Mouse (Mus musculus): ENCODE measurements around the gene BC107364. TPM values are rescaled to one million over a fixed set of nuclear protein-coding genes. Genes with fewer than 3 reads are reported as not detected.

BC107364 gene
- total and polyA plus RNA-seq, 3 experiments = 0.17 TPM; not detected in 2

Other genes with a start within 250 kb of the BC107364 start
- gene Bola1, start 232.6 kb downstream of the BC107364 start, total RNA-seq (2012; rRNA removed) = 115 and 123 TPM in 2 replicates
- gene Bola1, start 232.6 kb downstream of the BC107364 start, polyA plus RNA-seq (2012; ENCODE audit: insufficient read depth in 1 of 2, insufficient read length in 2 of 2, low read depth in 1 of 2, low replicate concordance in 2 of 2, missing spikeins in 1 of 2) = 100 to 1,000 TPM in 1 of 2 experiments, not detected in 1; 124 TPM
- gene Hist2h2ab, start 232.4 kb downstream of the BC107364 start, total RNA-seq (2012; rRNA removed) = 197 and 234 TPM in 2 replicates
- gene Hist2h2ab, start 232.4 kb downstream of the BC107364 start, polyA plus RNA-seq (2012; ENCODE audit: insufficient read depth in 1 of 2, insufficient read length in 2 of 2, low read depth in 1 of 2, low replicate concordance in 2 of 2, missing spikeins in 1 of 2) = under 1 TPM in 1 of 2 experiments, not detected in 1; 0.72 TPM
- 2,824 and 3,687 TPM in 2 replicates for gene Hist2h2ac, start 231.4 kb downstream of the BC107364 start, total RNA-seq (2012; rRNA removed)
- 1 to 10 TPM in 1 of 2 experiments, not detected in 1; 4.8 TPM for gene Hist2h2ac, start 231.4 kb downstream of the BC107364 start, polyA plus RNA-seq (2012; ENCODE audit: insufficient read depth in 1 of 2, insufficient read length in 2 of 2, low read depth in 1 of 2, low replicate concordance in 2 of 2, missing spikeins in 1 of 2)
- 1.6 and 1.8 TPM in 2 replicates for gene Hist2h2be, start 231.2 kb downstream of the BC107364 start, total RNA-seq (2012; rRNA removed)
- 1 to 10 TPM in 1 of 2 experiments, not detected in 1; 3.2 TPM for gene Hist2h2be, start 231.2 kb downstream of the BC107364 start, polyA plus RNA-seq (2012; ENCODE audit: insufficient read depth in 1 of 2, insufficient read length in 2 of 2, low read depth in 1 of 2, low replicate concordance in 2 of 2, missing spikeins in 1 of 2)
- 2,744 and 3,348 TPM in 2 replicates for gene Hist2h3c2, start 213.2 kb downstream of the BC107364 start, total RNA-seq (2012; rRNA removed)
- gene Hist2h3c2, start 213.2 kb downstream of the BC107364 start, polyA plus RNA-seq (2012; ENCODE audit: insufficient read depth in 1 of 2, insufficient read length in 2 of 2, low read depth in 1 of 2, low replicate concordance in 2 of 2, missing spikeins in 1 of 2) = 1,000 to 10,000 TPM in 1 of 2 experiments, 1 to 10 TPM in 1; 8.2 to 1,897 TPM
- 11,232 and 13,053 TPM in 2 replicates for gene Hist2h2aa2, start 212.0 kb downstream of the BC107364 start, total RNA-seq (2012; rRNA removed)
- gene Hist2h2aa2, start 212.0 kb downstream of the BC107364 start, polyA plus RNA-seq (2012; ENCODE audit: insufficient read depth in 1 of 2, insufficient read length in 2 of 2, low read depth in 1 of 2, low replicate concordance in 2 of 2, missing spikeins in 1 of 2) = 10 to 100 TPM in 1 of 2 experiments, not detected in 1; 18.4 TPM
- 3,456 and 4,103 TPM in 2 replicates for gene Hist2h2aa1, start 206.8 kb downstream of the BC107364 start, total RNA-seq (2012; rRNA removed)
- 1 to 10 TPM in 1 of 2 experiments, not detected in 1; 1.5 TPM for gene Hist2h2aa1, start 206.8 kb downstream of the BC107364 start, polyA plus RNA-seq (2012; ENCODE audit: insufficient read depth in 1 of 2, insufficient read length in 2 of 2, low read depth in 1 of 2, low replicate concordance in 2 of 2, missing spikeins in 1 of 2)
- gene Hist2h3c1, start 205.6 kb downstream of the BC107364 start, total RNA-seq (2012; rRNA removed) = 1.3 and 1.5 TPM in 2 replicates
- gene Hist2h3c1, start 205.6 kb downstream of the BC107364 start, polyA plus RNA-seq (2012; ENCODE audit: insufficient read depth in 1 of 2, insufficient read length in 2 of 2, low read depth in 1 of 2, low replicate concordance in 2 of 2, missing spikeins in 1 of 2) = not detected
- 195 and 290 TPM in 2 replicates for gene Hist2h4, start 189.0 kb downstream of the BC107364 start, total RNA-seq (2012; rRNA removed)
- gene Hist2h4, start 189.0 kb downstream of the BC107364 start, polyA plus RNA-seq (2012; ENCODE audit: insufficient read depth in 1 of 2, insufficient read length in 2 of 2, low read depth in 1 of 2, low replicate concordance in 2 of 2, missing spikeins in 1 of 2) = 1 to 10 TPM in 1 of 2 experiments, not detected in 1; 1.5 TPM
- gene Hist2h3b, start 183.7 kb downstream of the BC107364 start, total RNA-seq (2012; rRNA removed) = 3,962 and 5,017 TPM in 2 replicates
- gene Hist2h3b, start 183.7 kb downstream of the BC107364 start, polyA plus RNA-seq (2012; ENCODE audit: insufficient read depth in 1 of 2, insufficient read length in 2 of 2, low read depth in 1 of 2, low replicate concordance in 2 of 2, missing spikeins in 1 of 2) = 10 to 100 TPM in 1 of 2 experiments, not detected in 1; 71.7 TPM
- gene Hist2h2bb, start 182.6 kb downstream of the BC107364 start, total RNA-seq (2012; rRNA removed) = 6,680 and 8,754 TPM in 2 replicates
- 10 to 100 TPM in 1 of 2 experiments, not detected in 1; 11.2 TPM for gene Hist2h2bb, start 182.6 kb downstream of the BC107364 start, polyA plus RNA-seq (2012; ENCODE audit: insufficient read depth in 1 of 2, insufficient read length in 2 of 2, low read depth in 1 of 2, low replicate concordance in 2 of 2, missing spikeins in 1 of 2)
- gene Fcgr1, start 158.3 kb downstream of the BC107364 start, total RNA-seq (2012; rRNA removed) = 3.4 and 4.7 TPM in 2 replicates
- gene Fcgr1, start 158.3 kb downstream of the BC107364 start, polyA plus RNA-seq (2012; ENCODE audit: insufficient read depth in 1 of 2, insufficient read length in 2 of 2, low read depth in 1 of 2, low replicate concordance in 2 of 2, missing spikeins in 1 of 2) = 1 to 10 TPM in 1 of 2 experiments, not detected in 1; 2.8 TPM
- not detected in 2 replicates for gene Hfe2, start 72.9 kb upstream of the BC107364 start, total RNA-seq (2012; rRNA removed)
- not detected for gene Hfe2, start 72.9 kb upstream of the BC107364 start, polyA plus RNA-seq (2012; ENCODE audit: insufficient read depth in 1 of 2, insufficient read length in 2 of 2, low read depth in 1 of 2, low replicate concordance in 2 of 2, missing spikeins in 1 of 2)
- 183 and 191 TPM in 2 replicates for gene Txnip, start 105.7 kb upstream of the BC107364 start, total RNA-seq (2012; rRNA removed)
- gene Txnip, start 105.7 kb upstream of the BC107364 start, polyA plus RNA-seq (2012; ENCODE audit: insufficient read depth in 1 of 2, insufficient read length in 2 of 2, low read depth in 1 of 2, low replicate concordance in 2 of 2, missing spikeins in 1 of 2) = 1,000 to 10,000 TPM in 1 of 2 experiments, 100 to 1,000 TPM in 1; 237 to 1,680 TPM
- not detected in 2 replicates for gene Gm16253, start 124.7 kb upstream of the BC107364 start, total RNA-seq (2012; rRNA removed)
- 1 to 10 TPM in 1 of 2 experiments, not detected in 1; 1.4 TPM for gene Gm16253, start 124.7 kb upstream of the BC107364 start, polyA plus RNA-seq (2012; ENCODE audit: insufficient read depth in 1 of 2, insufficient read length in 2 of 2, low read depth in 1 of 2, low replicate concordance in 2 of 2, missing spikeins in 1 of 2)
- gene Polr3gl, start 141.9 kb upstream of the BC107364 start, total RNA-seq (2012; rRNA removed) = 26.4 and 31.1 TPM in 2 replicates
- 10 to 100 TPM in 1 of 2 experiments, not detected in 1; 39.8 TPM for gene Polr3gl, start 141.9 kb upstream of the BC107364 start, polyA plus RNA-seq (2012; ENCODE audit: insufficient read depth in 1 of 2, insufficient read length in 2 of 2, low read depth in 1 of 2, low replicate concordance in 2 of 2, missing spikeins in 1 of 2)
- gene Ankrd34a, start 144.3 kb upstream of the BC107364 start, total RNA-seq (2012; rRNA removed) = 0.15 and 0.16 TPM in 2 replicates
- under 1 TPM in 1 of 2 experiments, not detected in 1; 0.78 TPM for gene Ankrd34a, start 144.3 kb upstream of the BC107364 start, polyA plus RNA-seq (2012; ENCODE audit: insufficient read depth in 1 of 2, insufficient read length in 2 of 2, low read depth in 1 of 2, low replicate concordance in 2 of 2, missing spikeins in 1 of 2)
- gene Lix1l, start 148.8 kb upstream of the BC107364 start, total RNA-seq (2012; rRNA removed) = 5.4 and 6.1 TPM in 2 replicates
- 10 to 100 TPM in 1 of 2 experiments, not detected in 1; 17.0 TPM for gene Lix1l, start 148.8 kb upstream of the BC107364 start, polyA plus RNA-seq (2012; ENCODE audit: insufficient read depth in 1 of 2, insufficient read length in 2 of 2, low read depth in 1 of 2, low replicate concordance in 2 of 2, missing spikeins in 1 of 2)
- gene Rbm8a, start 177.6 kb upstream of the BC107364 start, total RNA-seq (2012; rRNA removed) = 214 and 231 TPM in 2 replicates
- gene Rbm8a, start 177.6 kb upstream of the BC107364 start, polyA plus RNA-seq (2012; ENCODE audit: insufficient read depth in 1 of 2, insufficient read length in 2 of 2, low read depth in 1 of 2, low replicate concordance in 2 of 2, missing spikeins in 1 of 2) = 100 to 1,000 TPM in 1 of 2 experiments, not detected in 1; 363 TPM
- 33.8 and 38.2 TPM in 2 replicates for gene Pex11b, start 183.1 kb upstream of the BC107364 start, total RNA-seq (2012; rRNA removed)
- gene Pex11b, start 183.1 kb upstream of the BC107364 start, polyA plus RNA-seq (2012; ENCODE audit: insufficient read depth in 1 of 2, insufficient read length in 2 of 2, low read depth in 1 of 2, low replicate concordance in 2 of 2, missing spikeins in 1 of 2) = 10 to 100 TPM in 1 of 2 experiments, not detected in 1; 82.8 TPM
- 0.16 and 0.19 TPM in 2 replicates for gene Gm42957, start 183.2 kb upstream of the BC107364 start, total RNA-seq (2012; rRNA removed)
- under 1 TPM in 1 of 2 experiments, not detected in 1; 0.06 TPM for gene Gm42957, start 183.2 kb upstream of the BC107364 start, polyA plus RNA-seq (2012; ENCODE audit: insufficient read depth in 1 of 2, insufficient read length in 2 of 2, low read depth in 1 of 2, low replicate concordance in 2 of 2, missing spikeins in 1 of 2)
- 0.65 and 1.0 TPM in 2 replicates for gene Itga10, start 193.3 kb upstream of the BC107364 start, total RNA-seq (2012; rRNA removed)
- 1 to 10 TPM in 1 of 2 experiments, not detected in 1; 2.9 TPM for gene Itga10, start 193.3 kb upstream of the BC107364 start, polyA plus RNA-seq (2012; ENCODE audit: insufficient read depth in 1 of 2, insufficient read length in 2 of 2, low read depth in 1 of 2, low replicate concordance in 2 of 2, missing spikeins in 1 of 2)
- 0.46 and 0.62 TPM in 2 replicates for gene Ankrd35, start 217.8 kb upstream of the BC107364 start, total RNA-seq (2012; rRNA removed)
- gene Ankrd35, start 217.8 kb upstream of the BC107364 start, polyA plus RNA-seq (2012; ENCODE audit: insufficient read depth in 1 of 2, insufficient read length in 2 of 2, low read depth in 1 of 2, low replicate concordance in 2 of 2, missing spikeins in 1 of 2) = under 1 TPM in 1 of 2 experiments, not detected in 1; 0.77 TPM
- 5.9 and 6.0 TPM in 2 replicates for gene Pias3, start 244.1 kb upstream of the BC107364 start, total RNA-seq (2012; rRNA removed)
- 10 to 100 TPM in 1 of 2 experiments, not detected in 1; 26.8 TPM for gene Pias3, start 244.1 kb upstream of the BC107364 start, polyA plus RNA-seq (2012; ENCODE audit: insufficient read depth in 1 of 2, insufficient read length in 2 of 2, low read depth in 1 of 2, low replicate concordance in 2 of 2, missing spikeins in 1 of 2)

All from MEL (cell line).